Mouse (Mus musculus) R1 (cell line): ENCODE results near the gene Coch.

Source experiments
- DNase-seq: peaks from one replicate; pipeline ENCODE4 v3.0.0-alpha.2; 2018; ENCODE audit warnings: low read depth, low spot score

The Coch gene

DNA sequence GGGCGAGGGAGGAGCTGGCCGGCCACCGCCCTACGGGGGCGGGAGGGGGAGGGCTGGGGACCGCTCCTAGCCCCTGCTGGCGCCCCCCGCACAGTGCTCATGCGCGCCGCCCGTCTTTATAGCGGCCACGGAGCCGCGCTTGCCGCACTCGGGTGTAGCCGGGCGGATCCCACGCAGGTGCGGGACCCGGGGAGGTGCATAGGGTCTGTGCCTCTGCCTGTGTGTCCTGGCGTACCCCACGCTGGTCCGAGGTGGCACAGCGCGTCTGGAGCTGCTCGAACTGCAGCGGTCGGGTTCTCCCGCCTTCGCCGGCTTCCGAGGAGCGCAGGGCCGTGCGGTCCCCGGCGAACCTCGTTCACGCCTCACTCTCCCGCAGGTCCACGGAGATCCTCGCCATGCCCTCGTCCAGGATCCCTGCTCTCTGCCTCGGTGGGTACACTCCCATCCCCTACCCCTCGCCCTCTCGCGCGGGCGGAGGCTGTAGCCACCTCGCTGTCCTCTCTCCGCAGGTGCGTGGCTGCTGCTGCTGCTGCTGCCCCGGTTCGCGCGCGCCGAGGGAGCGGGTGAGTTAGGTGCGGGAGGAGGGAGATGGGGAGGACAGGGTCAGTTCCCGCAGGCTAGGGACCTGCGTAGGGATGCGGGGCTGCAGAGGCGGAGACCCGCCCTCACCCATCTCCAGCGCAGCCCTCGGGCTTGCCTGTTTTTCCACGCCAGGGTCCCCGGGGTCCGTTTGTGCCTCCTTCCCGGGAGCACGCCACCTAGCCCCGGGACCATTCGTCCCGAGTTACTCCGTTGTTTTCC, at the start of gene Coch:
Gene Coch, plus strand, starts transcription at position 113 of the 801 bp plus-strand sequence.
- peak; percentile 52 for DNase-seq

DNA sequence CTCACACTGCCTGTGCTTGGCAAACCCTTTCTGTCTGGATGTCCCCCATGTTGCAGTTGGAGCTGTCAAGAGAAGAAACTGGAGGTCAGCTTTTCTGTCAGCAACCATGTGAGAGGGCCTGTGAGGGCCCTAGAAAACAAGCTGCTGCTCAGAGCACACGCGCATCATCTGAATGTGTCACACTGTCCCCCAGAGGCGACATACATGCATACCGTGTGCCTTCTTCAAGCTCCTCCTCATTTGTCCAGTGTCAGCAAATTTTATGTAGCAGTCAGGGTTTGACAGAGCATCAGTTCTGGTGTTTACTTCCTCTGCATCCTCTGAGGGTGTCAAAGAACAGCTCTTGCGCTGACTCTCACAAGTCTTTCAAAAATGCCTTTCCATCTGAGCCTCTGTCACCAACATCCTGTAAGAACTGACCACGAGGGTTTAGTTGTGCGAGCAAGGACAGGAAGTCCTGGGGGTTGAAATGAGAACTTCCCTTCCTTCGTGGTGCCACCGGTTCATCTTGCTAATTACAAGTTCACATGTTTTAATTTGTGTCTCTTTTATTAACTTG, 49.7 kb upstream of the Coch start:
- DNase-seq, result no peak

DNA sequence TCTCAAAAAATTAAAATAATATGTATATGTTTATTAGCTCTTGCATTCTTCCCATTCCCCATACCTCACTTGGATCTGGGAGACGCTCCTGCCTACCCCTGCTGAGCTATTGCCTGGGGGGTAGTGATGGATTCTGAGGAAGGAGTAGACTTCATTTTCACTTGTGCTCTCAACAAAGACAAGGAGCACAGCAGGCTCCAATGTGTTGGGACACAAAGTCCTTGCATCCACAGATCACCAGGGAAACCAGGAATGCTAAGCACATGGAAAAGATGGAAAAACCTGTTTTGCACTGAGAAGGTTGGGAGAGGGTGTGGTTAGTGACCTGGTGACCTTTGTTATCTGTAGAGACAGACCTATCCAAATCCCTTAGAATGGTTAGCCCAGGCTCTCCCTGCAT, 38.1 kb upstream of the Coch start:
- peak; percentile 91 for DNase-seq

DNA sequence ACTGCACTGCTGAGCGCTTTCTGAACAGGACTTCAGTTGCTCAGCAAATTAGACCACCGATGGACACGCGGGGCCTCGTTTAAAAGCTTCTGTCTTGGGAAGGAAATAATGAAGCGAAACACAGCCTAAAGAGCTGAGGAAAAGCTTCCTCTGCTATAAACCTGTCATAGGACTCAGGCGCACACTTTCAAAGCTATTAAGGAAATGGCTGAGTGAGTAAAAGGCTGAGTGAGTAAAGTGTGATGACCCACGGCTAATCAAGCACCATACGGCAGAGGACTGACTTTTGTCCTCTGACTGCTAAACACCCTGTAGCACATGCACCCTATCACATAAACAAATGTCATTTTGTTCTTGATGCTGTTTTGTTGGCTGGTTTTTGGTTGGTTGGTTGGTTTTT, 31.7 kb upstream of the Coch start:
- DNase-seq, result no peak

DNA sequence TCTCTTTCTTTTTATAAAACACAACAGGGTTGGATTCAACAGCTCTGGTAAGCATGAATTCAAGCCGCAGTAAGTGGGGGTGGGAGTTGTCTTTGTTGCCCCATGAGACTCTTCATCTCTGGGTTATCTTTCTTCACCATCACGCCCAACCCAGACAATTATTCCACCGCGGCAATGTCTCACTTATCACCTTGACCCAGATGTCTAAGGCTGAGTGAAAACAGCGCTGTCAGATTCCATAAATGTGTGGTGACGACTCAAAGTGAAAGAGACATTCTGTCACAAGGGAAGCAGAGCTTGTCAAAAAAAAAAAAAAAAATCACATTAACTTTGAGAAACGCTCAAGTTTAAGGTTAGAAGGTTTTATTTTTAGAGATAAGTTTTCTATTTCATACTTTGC, 25.9 kb upstream of the Coch start:
- no peak for DNase-seq

DNA sequence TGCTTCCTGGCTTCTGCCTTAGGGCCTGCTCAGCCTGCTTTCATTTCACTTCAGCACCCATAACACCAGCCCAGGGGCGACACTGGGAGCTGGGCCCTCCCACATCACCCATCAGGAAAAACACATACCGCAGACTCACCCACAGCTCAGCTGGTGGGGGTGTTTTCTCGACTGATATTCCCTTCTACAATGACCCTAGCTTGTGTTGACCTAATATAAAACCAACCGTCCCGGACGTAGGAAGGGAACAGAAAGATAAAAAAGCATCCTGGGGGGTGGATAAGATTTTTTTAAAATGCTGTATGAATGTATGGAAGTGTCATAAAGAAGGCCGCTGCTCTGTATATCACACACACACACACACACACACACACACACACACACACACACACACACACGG, 23.7 kb upstream of the Coch start:
- DNase-seq, result no peak

DNA sequence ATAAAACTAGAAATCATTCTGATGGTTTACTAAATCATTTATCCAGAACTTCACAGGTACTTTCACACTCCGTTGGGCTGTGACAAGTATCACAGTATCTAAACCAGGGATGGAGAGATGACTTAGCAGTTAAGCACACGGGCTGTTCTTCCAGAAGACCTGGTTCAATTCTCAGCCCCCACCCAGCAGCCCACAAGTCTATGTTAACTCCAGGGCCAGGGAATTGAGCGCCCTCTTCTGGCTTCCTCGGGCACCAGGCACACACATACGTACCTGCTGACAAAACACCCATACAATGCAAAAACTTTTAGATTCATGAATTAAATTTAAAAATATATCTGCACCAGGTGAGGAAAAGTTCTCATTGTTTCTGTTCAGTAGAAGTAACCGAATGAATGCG, 23.2 kb upstream of the Coch start:
- peak; percentile 76 for DNase-seq

DNA sequence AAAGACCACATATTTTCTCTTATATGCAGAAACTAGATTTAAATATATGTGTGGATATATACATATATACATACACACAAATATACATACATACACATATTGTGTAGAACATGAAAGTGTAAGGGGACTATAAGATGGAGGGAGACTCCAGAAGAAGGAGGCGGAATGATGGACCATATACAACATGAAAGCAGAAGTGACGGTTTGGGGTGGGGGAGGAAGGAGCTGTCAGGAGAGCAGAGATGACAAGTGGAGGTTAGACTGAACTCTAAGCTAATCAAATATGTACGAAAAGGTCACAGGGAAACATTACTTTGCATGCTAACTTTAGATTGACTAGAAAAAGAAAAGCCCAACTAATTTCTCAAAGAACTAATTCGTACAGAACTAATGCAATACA, 20.5 kb upstream of the Coch start:
- DNase-seq, result no peak

DNA sequence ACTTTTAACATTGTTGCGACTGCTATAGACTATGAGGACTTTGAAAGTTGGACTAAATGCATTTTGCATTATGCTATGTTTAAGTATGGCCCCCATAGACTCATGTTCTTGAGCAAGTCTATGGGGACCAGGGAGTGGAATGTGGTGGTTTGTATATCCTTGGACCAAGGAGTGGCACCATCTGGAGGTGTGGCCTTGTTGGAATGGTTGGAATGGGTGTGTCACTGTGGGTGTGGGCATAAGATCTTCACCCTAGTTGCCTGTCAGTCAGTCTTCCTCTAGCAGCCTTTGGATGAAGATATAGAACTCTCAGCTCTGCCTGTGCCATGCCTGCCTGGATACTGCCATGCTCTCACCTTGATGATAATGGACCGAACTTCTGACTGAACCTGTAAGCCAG, 15.3 kb upstream of the Coch start:
- peak; percentile 75 for DNase-seq

DNA sequence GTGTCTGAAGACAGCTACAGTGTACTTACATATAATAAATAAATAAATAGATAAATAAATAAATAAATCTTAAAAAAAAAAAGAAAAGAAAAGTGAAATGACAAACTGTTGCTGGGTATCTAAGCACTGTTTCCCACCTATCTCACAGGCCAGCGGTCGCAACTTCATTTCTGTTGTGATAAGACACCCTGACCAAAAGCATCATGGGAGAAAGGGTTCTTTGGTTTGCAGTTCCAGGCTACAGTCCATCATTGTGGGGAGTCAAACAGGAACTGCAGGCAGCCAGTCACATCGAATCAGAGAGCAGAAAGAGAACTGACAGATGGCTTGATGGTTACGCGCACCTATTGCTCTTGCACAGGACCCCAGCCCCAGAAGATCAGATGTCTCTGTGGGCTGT, 3.9 kb upstream of the Coch start:
- DNase-seq, result no peak

DNA sequence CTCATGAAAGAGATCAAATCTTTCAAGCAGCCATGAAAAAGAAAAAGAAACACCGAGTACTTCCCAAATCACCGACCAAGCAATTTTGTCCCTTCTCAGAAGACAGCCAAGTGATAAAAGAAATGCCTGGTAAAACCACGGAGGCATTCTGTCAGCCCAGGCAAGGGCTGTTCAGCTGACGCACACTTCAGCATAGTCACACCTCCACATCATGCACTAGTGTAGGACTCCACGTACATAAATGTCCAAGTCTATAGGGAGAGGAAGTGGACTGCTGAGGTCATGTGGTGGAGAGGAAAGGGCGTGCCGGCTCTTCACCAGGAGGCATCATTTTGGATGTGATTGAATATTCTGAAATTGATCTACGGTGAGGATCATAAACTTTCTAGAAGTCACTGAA, 1.2 kb upstream of the Coch start:
- no peak for DNase-seq

DNA sequence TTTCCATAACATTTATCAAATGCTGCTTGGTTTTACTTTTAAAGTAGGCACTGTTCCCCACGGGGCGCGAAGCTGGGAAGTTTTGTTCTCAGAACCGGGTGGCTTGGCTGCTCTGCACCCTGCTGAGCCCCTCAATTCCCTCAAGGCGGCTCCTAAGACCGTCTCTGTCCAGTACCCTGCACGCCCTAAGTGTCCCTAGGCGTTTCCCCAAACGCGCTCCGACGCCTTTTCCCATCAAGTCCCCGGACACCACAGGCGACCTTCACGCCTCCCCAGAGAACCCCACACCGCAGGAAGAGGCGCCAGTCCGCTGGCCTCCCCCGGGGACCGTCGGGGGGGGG, 283 bp upstream of the Coch start:
- DNase-seq, result peak; percentile 63

DNA sequence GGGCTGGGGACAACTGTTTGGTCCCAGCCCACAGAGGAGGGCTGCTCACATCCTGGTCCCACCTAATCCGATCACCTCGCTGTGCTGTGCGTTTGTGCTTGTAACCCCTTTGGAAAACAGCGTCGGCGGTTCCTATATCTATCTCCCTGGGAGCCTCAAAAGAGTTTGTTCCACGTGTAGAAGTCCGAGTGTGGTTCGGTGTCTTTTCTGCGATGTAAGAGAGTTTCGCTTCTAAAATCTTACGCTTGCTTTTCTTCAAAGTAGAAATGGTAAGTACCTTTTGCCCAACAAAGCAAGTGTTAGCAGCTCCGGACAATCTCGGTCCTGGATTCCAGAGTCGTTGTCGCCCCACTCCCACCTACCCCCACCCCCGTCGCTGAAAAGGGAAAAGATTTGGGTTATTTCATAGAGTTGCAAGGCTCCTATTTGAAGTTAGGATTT, 909 bp downstream of the Coch start:
- DNase-seq, result no peak

DNA sequence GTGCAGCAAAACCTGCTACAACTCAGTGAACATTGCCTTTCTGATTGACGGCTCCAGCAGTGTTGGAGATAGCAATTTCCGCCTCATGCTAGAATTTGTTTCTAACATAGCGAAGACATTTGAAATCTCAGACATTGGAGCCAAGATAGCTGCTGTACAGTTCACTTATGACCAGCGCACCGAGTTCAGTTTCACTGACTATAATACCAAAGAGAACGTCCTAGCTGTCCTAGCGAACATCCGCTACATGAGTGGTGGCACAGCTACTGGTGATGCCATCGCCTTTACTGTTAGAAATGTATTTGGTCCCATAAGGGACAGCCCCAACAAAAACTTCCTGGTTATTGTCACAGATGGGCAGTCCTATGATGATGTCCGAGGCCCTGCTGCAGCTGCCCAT, 10.2 kb downstream of the Coch start:
- DNase-seq, result no peak

DNA sequence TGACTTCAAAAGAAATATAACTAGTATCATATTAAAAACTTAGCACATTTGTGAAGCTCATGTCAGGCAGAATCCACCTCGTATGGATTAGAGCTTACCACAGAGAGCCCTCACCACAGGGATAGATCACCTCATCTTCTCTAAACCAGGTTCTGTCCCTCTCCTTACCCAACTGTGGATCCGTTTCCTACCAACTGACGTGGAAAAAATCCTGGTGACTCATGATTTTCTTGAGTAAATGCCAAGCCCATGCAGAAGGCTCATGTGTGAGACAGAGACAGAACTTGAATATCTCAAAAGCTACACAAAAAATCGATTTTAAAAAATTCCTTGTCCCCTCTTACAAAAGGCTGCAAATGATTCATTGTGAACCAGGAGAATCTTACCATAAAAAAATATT, 13.0 kb downstream of the Coch start:
- no peak for DNase-seq

DNA sequence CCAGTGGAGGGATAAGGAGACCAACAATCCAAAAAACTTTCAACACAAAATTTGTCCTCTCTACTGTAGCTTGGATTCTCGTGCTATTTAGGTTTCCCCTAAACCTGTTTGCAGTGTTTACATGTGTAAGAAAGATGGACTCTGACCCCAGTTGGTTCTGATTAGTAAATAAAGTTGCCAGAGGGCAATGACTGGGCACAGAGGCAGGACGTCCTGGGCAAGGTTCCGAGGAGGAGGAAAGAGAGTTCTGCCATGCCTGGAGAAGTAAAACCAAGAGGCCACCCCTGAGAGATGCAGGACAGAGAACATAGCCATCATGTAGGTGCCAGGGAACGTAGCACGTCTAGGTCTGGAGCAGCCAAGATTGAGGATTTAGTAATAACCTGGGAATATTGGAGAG, 19.2 kb downstream of the Coch start:
- DNase-seq, result no peak

DNA sequence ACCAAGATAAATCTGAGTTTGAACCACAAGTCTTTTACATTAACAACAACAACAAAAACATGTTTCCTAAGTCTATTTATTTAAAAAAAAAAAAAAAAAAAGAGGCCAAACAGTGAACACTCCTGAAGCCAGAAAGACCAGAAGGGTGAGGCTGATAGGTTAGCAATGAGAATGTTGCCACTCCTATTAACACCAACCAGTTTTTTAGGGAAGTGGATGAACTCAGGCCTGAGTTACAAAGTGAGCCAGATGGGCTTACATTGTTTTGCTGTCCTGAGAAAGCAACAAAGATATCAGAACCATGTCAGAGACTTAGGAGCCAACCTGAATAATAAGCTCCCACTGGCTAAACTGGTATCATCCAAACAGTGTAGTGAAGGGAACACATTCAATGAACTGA, 27.4 kb downstream of the Coch start:
- no peak for DNase-seq

DNA sequence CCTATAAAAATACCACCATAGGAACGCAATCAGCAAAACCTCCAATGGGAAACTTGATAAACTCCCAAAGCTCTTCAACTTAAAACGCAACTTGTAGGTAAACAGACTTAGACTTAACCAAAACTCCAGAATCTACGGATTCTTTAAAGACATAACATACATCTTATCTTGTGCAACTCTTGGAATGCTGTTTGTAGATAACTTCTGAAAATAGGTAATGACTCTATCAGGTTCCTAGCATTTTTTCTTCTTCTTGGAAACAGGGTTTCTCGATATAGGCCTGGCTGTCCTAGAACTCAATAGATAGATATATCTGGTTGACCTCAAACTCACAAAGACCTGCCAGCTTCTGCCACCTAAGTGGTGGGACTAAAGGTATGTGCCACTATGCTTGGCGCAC, 28.0 kb downstream of the Coch start:
- no peak for DNase-seq

DNA sequence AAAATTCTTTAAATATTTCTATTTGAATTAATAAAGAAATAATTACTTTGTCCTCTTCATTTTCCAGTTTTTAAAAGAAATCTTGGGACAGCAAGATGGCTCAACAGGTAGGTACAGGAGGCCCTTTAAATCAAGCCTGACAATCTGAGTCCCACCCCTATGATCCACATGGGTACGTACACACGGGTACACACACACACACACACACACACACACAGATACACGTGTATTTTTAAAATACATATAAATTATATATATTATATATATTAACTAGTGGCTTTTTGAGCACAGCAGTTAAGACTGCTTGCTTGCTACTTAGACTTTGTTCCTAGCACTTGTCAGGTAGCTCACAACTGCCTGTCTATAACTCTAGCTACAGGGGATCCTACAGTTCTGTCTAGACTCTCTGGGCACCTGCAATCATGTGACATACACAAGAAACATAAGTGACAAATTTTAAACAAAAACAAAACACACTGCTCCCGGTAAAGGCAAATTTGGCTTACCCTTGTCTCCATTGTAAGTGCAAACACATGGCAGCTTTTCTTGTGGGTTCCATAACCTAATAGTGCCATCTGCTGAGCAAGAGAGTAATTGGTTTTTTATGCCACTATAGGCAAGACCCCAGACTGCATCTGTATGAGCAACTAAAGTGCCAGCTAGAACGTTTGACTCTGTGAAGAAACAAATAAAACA, 29.7 kb downstream of the Coch start:
- DNase-seq, result no peak

DNA sequence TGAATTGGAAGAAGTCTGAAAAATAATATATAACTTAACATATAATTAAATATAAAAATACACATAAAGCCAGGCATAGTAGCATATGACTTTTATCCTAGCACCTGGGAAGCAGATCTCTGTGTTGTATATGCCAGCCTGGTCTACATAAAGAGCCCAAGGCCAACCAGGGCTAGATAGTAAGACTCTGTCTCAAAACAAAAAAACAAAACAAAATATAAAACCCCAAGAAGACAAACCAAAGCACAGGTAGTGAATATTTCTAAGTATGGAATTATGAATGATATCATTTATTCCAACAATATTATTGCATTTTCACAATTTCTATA, 30.2 kb downstream of the Coch start:
- no peak for DNase-seq

DNA sequence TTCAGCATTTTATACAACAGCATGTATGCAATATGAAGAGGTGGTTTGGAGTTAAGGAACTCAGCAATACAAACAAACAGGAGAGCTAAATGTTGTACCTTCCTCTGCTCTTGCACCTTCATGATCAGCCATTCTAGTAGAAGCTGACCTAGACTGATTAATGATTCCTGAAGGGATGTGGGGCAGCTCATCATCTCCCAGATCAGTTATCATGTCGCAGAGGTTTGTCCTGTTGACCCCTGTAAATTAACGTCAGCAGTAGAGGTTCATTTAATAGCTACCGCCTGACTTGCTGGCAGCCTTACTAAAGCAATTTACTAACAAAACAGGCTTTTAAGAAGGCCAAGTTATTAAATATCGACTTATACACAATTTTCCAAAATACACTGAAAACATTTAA, 40.3 kb downstream of the Coch start:
- no peak for DNase-seq

DNA sequence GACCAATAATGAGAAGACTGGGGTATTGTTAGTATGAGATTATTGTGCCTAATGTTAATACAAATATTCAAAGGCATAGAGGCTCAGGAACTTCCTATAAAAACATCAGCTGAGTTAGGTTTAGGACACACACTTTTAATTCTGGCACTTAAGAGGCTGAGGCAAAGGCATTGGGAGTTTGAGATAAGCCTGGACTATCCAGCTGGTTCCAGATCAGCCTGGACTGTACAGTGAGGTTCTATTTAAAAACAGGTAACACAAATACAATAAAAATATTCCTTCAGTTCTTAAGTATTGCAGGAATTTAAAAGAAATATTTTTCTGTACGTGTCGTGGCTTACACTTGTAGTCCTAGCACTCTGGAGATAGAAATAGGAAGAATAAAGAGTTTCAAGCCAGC, 43.1 kb downstream of the Coch start:
- DNase-seq, result no peak
